Mouse (Mus musculus): ENCODE measurements around the gene Mosmo. TPM values are rescaled to one million over a fixed set of nuclear protein-coding genes. Genes with fewer than 3 reads are reported as not detected.

Mosmo gene
- polyA plus RNA-seq, 1 experiment from 2014 or later, result 10.6 TPM

Other genes starting within 250 kb of the Mosmo start
- gene Uqcrc2, start 42.4 kb upstream of the Mosmo start, polyA plus RNA-seq (2015; fragmentation: Nextera tagmentation; extraction: Ambion mirVana), result 171 and 182 TPM in 2 replicates
- gene Pdzd9, start 7.3 kb upstream of the Mosmo start, polyA plus RNA-seq (2015; fragmentation: Nextera tagmentation; extraction: Ambion mirVana), result 0.19 and 0.29 TPM in 2 replicates
- gene Vwa3a, start 61.7 kb downstream of the Mosmo start, polyA plus RNA-seq (2015; fragmentation: Nextera tagmentation; extraction: Ambion mirVana), result 0.14 TPM in 1 of 2 replicates, not detected in the other
- gene Gm5737, start 134.7 kb downstream of the Mosmo start, polyA plus RNA-seq (2015; fragmentation: Nextera tagmentation; extraction: Ambion mirVana), result not detected in 2 replicates
- 83.7 and 87.9 TPM in 2 replicates for gene Eef2k, start 165.2 kb downstream of the Mosmo start, polyA plus RNA-seq (2015; fragmentation: Nextera tagmentation; extraction: Ambion mirVana)
- 38.4 and 38.6 TPM in 2 replicates for gene Polr3e, start 240.1 kb downstream of the Mosmo start, polyA plus RNA-seq (2015; fragmentation: Nextera tagmentation; extraction: Ambion mirVana)